Mouse (Mus musculus) stomach, embryonic 16.5 days (tissue): ENCODE results near the gene Vrk1. TPM values are rescaled to one million over a fixed set of nuclear protein-coding genes. Genes with fewer than 3 reads are reported as not detected.

Experiments
- ATAC-seq: fragments of 200-750 bp; cut with Nextera tagmentation; 2 replicates; pipeline ENCODE4 v1.8.0; 2017; ENCODE audit warnings: moderate number of reproducible peaks, moderate TSS enrichment; ENCODE audit not compliant: insufficient read depth, low FRiP score
- H3K27ac ChIP-seq: fragments of 300-500 bp; sonication (generic); 2 replicates; pipeline ENCODE4 v1.5.1; 2014; ENCODE audit warnings: low read length
- H3K27me3 ChIP-seq: fragments of 300-500 bp; sonication (generic); 2 replicates; pipeline ENCODE4 v1.6.1; 2014; ENCODE audit warnings: low read length, control low read depth, mixed read lengths; ENCODE audit not compliant: control insufficient read depth, insufficient read depth
- H3K36me3 ChIP-seq: fragments of 300-500 bp; sonication (generic); 2 replicates; pipeline ENCODE4 v1.6.1; 2014; ENCODE audit warnings: low read length; ENCODE audit not compliant: control insufficient read depth, insufficient read depth
- H3K4me1 ChIP-seq: fragments of 300-500 bp; sonication (generic); 2 replicates; pipeline ENCODE4 v1.6.1; 2014; ENCODE audit warnings: low read length, control low read depth, mixed read lengths; ENCODE audit not compliant: control insufficient read depth, insufficient read depth
- H3K4me2 ChIP-seq: fragments of 300-500 bp; sonication (generic); 2 replicates; pipeline ENCODE4 v1.6.1; 2014; ENCODE audit warnings: low read depth, low read length, mixed read lengths
- H3K4me3 ChIP-seq: fragments of 300-500 bp; sonication (generic); replicated peaks from 2 replicates; pipeline ENCODE4 v1.5.1; 2014; ENCODE audit warnings: mild to moderate bottlenecking, low read length
- H3K9ac ChIP-seq: fragments of 300-500 bp; sonication (generic); 2 replicates; pipeline ENCODE4 v1.6.1; 2014; ENCODE audit warnings: low read length
- H3K9me3 ChIP-seq: fragments of 300-500 bp; sonication (generic); replicated peaks from 2 replicates; pipeline ENCODE4 v1.6.1; 2016; ENCODE audit warnings: low read length, control low read depth; ENCODE audit not compliant: control insufficient read depth
- WGBS: fragments of 180-500 bp; shearing (Covaris S2); extraction: QIAGEN DNeasy Blood & Tissue Kit; methylation state at CpG from one replicate; pipeline ENCODE4 v1.1.7; 2014; 5-methylcytosine and 5-hydroxymethylcytosine counted together
- polyA plus RNA-seq: library from polyadenylated mRNA; unstranded; fragments of >200 nt; fragmentation: Nextera tagmentation; extraction: Ambion mirVana; gene quantifications from 2 replicates; pipeline ENCODE4 v1.2.1, GENCODE M21; 2015

Gene Vrk1
- polyA plus RNA-seq, 1 experiment from 2014 or later, result 58.3 TPM

DNA sequence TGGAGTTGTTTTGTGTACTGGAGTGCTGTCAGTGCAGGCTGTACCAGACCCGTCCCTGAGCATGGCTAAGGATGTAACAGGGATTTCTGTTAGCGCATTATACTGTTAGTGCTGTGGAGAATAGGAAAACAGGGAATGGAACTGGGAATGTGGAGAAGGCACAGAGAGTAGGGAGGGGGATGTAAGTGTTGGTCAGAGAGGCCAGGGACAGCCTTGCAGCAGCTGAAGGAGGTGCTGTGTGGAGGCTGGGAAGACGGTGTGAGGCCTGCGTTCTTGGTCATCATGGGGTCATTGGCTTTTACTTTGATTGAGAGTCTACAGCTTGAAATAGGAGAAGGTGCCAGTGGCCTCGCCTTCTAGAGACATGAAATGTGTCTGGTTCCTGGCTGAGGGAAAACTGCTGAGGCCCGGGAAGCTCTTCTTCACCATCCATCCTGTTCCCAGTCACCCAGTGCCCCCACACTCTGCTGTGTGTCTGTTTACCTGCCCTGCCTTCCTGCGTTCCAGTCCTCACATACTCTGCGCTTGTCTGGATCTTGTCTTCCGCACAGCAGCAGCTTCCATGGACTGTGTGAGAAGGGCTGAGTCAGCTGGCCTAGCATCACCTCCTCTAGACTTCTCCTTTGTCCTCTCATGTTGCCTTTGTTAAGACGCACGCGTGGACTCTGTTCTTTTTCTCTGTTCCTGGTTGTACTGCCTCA is 50.0 kb downstream of the Vrk1 start:
- no peaks in the 10 kb centered on the region for H3K36me3 ChIP-seq
- H3K4me1 ChIP-seq, result no peaks in the 10 kb centered on the region
- 66% methylated on average over 12 of the region's 12 CpGs for WGBS
- H3K4me2 ChIP-seq, result no peak overlapping the region
- H3K4me3 ChIP-seq, result no peak overlapping the region
- no peaks in the 10 kb centered on the region for H3K9me3 ChIP-seq
- no peak overlapping the region for H3K27ac ChIP-seq
- H3K9ac ChIP-seq, result no peak overlapping the region
- no peak for ATAC-seq
- no peaks in the 10 kb centered on the region for H3K27me3 ChIP-seq

DNA sequence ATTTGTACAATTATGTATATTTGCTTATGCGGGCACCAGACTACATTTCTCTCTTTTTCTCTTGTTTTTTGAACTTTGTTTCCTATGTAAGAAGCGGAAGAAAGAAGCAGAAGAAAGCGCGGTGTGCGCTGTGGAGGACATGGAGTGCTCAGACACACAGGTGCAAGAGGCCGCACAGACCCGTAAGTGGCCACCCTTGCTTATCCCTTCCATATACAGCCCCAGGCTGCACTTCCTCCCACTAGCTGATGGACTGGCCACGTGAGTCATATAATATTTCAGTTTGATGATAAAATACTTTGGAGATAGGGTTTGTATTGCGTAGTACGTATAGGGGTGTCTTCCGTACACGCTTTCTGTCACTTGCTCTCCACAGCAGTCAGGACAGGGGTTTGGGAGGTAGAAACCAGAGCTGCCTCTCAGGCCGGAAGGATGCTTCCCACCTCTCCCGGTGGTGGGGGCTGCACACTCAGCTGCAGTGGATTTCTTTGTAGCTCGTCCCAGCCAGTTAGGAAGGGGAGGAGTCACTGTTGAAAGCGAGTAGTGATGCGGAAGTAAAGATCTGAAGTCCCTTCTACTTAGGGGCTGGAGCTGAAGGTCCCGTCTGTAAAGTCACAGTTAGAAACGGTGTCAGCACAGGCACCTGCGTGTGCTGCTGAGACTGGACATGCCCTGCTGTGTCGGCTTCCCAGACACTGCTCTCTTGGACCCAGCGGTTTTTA is 60.6 kb downstream of the Vrk1 start:
- no peak overlapping the region for H3K27ac ChIP-seq
- WGBS, result 85% methylated on average over 22 of the region's 22 CpGs
- H3K4me3 ChIP-seq, result no peak overlapping the region
- H3K36me3 ChIP-seq, result 0 out of 2 replicates have a peak, but pooled peaks cover under 1% of the 10 kb centered on the region
- no peak overlapping the region for H3K4me2 ChIP-seq
- no peaks in the 10 kb centered on the region for H3K9me3 ChIP-seq
- H3K27me3 ChIP-seq, result no peaks in the 10 kb centered on the region
- no peaks in the 10 kb centered on the region for H3K4me1 ChIP-seq
- H3K9ac ChIP-seq, result no peak overlapping the region
- no peak for ATAC-seq

DNA sequence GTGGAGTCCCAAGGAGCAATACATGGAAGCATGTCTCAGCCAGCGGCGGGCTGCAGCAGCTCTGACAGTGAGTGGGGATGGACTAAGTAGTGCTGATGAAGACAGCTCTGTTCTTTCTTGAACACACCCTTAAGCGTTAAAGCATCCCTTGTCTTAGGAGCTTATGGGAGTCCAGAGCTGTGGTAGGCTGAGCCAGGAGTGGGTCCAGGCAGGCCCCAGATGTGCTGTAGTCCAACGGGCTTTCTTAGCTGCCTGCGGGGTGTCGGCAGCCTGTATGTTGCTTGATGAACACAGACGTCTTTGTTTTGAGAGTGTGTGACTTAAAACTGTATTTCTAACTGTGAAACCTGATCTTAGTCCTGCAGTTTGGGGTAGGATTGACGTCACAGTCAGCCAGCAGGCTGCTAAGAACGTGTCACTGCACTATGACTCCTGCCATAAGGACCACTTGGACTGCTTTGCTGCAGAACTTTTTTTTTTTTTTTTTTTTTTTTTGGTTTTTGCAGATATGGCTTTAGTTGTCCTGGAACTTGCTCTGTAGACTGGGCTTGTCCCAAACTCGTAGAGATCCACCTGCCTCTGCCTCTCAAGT is 61.6 kb downstream of the Vrk1 start:
- Histone ChIP-seq H3K4me2 (no peak overlapping the region), H3K4me3 (no peak overlapping the region), H3K36me3 (0 out of 2 replicates have a peak, but pooled peaks cover 3% of the 10 kb centered on the region), H3K27ac (no peak overlapping the region), H3K9me3 (no peaks in the 10 kb centered on the region), H3K4me1 (no peaks in the 10 kb centered on the region), H3K9ac (no peak overlapping the region), H3K27me3 (no peaks in the 10 kb centered on the region)
- WGBS, result 75% methylated on average over 10 of the region's 10 CpGs
- no peak for ATAC-seq

DNA sequence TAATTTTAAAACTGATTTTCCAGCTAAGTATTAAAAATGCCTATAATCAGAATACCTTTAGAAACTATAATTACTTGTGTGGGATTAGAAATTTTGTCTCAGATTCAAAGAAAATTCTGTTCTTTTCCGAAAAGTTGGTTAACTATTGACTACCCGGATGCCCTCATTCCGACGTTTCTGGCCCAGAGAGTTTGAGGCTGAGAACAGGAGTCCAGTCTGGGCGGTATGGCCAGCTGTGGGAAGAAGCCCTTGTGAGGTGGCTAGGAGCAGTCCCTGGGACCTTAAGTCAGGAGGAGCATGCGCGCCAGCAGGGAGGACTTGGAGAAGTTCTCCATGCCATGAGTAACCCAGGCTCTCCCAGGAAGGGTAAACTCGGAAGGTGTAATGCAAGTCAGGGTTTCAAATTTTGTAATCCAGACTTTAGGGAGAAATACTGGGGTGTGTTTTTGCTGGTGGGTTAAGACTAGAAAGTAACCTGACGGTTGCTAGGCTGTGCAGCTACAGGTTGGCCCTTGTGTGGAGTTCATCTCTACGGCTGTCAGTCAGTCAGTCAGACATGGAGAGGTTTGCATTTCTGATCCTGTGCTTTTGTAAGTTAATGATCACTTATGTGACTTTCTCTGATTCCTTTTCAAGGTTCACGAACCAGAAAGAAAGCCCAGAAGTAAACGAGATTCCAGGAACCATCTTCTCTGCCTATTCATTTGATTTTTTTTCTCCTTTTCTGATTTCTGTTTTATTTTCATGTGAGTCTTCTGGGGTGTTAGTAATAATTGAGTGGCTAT is 64.5 kb downstream of the Vrk1 start:
- H3K36me3 ChIP-seq, result 0 out of 2 replicates have a peak, but pooled peaks cover 3% of the 10 kb centered on the region
- WGBS, result 90% methylated on average over 12 of the region's 12 CpGs
- ATAC-seq, result no peak
- no peak overlapping the region for H3K27ac ChIP-seq
- H3K4me2 ChIP-seq, result no peak overlapping the region
- H3K4me3 ChIP-seq, result no peak overlapping the region
- H3K27me3 ChIP-seq, result no peaks in the 10 kb centered on the region
- H3K9me3 ChIP-seq, result no peaks in the 10 kb centered on the region
- H3K4me1 ChIP-seq, result no peaks in the 10 kb centered on the region
- no peak overlapping the region for H3K9ac ChIP-seq

DNA sequence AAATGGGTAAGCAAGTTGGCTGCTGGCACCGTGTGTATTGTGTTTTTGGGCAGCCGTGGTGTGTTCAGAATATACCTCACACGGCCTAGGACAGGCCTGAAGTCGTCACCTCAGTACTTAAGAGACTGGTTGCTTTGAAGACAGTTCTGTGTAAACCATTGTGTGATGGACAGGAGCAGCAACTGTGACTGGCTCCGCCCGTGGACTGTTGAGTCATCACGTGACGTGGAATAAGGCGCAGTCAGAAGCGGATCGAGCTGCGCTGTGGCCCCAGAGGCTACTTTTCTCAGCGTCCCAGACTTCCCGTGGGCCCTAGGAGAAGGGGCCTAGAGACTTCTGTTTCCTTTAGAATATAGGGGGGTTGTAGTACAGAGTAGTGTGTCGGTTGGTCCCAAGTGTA is 66.1 kb downstream of the Vrk1 start:
- Histone ChIP-seq H3K4me3 (no peak overlapping the region), H3K9me3 (no peaks in the 10 kb centered on the region), H3K9ac (no peak overlapping the region), H3K4me2 (no peak overlapping the region), H3K27ac (no peak overlapping the region), H3K27me3 (no peaks in the 10 kb centered on the region), H3K36me3 (0 out of 2 replicates have a peak, but pooled peaks cover 3% of the 10 kb centered on the region), H3K4me1 (no peaks in the 10 kb centered on the region)
- 90% methylated on average over 15 of the region's 15 CpGs for WGBS
- no peak for ATAC-seq

DNA sequence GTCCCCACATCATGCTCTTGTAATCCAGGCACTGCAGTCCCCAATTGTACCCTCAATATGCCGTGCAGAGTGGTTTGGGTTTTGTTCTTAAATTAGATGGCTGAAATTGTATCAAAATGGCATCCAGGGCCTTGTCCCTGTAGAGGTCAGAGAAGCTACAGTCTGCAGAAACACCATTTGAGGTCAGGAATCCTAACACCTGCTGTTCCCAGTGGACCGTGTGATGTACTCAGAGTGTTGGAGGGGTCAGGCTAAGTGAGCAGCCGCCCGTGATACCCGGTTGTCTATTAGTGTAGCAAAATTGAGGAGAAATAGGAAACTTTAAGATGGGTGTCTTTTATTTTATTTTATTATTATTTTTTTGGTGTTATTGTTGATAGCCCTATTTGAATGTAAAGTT is 70.5 kb downstream of the Vrk1 start:
- no peak overlapping the region for H3K27ac ChIP-seq
- ATAC-seq, result no peak
- 81% methylated on average over 5 of the region's 5 CpGs for WGBS
- H3K4me2 ChIP-seq, result no peak overlapping the region
- no peaks in the 10 kb centered on the region for H3K9me3 ChIP-seq
- no peaks in the 10 kb centered on the region for H3K27me3 ChIP-seq
- H3K36me3 ChIP-seq, result 0 out of 2 replicates have a peak, but pooled peaks cover 3% of the 10 kb centered on the region
- H3K9ac ChIP-seq, result no peak overlapping the region
- H3K4me1 ChIP-seq, result no peaks in the 10 kb centered on the region; the same call in 1 of the 2 replicates
- H3K4me3 ChIP-seq, result no peak overlapping the region

DNA sequence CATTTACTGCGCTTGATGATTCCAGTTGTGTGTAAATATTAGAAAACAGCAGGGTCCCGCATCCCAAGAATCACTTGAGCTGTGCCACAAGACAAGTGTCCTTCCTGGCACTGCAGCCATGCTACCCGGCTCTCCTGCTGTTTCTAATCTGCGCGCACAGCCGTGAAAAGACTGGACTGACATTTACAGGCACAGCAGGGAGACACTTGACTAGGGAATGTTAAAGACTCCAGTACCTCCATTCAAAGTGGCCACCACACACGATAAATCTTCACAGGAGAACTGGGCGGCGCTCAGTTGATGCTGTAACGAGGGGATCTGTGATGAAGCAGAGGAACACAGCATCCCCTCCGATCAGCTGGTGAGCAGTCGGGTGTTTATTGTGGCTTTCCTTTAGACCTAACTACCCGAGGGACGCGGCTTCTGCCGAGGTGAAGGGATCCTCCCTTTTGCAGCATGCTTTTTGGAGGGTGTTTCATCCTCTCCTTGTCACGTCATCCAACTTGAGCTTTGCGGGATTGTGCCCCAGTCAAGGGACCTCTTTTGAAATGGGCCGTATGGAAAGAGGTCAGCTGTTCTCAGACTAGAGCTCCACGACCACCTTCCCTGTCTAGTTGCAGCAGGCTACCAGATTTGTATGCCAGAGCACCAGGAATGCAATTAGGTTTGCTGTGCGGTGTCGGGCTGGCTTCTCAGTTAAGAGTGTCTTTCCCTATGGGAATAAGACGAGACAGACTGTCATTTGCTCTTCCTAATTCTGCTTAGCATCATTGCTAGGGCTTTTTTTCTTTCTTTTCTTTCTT is 71.1 kb downstream of the Vrk1 start:
- Histone ChIP-seq H3K9ac (no peak overlapping the region), H3K27me3 (no peaks in the 10 kb centered on the region), H3K4me3 (no peak overlapping the region), H3K9me3 (no peaks in the 10 kb centered on the region), H3K36me3 (no peaks in the 10 kb centered on the region), H3K4me2 (no peak overlapping the region), H3K4me1 (no peaks in the 10 kb centered on the region; the same call in 1 of the 2 replicates), H3K27ac (no peak overlapping the region)
- ATAC-seq, result no peak
- 73% methylated on average over 23 of the region's 23 CpGs for WGBS

DNA sequence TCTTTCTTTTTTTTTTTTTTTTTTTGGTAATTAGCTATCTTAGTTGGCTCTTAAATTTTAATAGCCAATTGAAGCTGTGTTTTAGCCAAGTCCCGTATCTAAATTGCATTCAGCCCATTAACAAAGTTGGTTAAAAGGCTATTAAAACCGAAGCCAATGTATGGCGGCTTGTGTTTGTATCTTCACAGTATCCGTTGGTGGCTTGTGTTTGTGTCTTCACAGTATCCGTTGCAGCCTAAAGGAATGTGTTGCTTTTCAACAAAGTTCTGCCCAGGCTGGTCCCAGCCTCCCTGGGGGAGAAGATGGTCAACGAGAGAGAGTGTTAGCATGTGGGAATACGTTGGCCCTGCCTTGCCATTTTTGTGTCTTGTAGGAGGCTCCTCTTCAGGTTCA is 71.7 kb downstream of the Vrk1 start:
- Histone ChIP-seq H3K4me2 (no peak overlapping the region), H3K9ac (no peak overlapping the region), H3K27ac (no peak overlapping the region), H3K4me3 (no peak overlapping the region), H3K27me3 (no peaks in the 10 kb centered on the region), H3K36me3 (no peaks in the 10 kb centered on the region), H3K4me1 (no peaks in the 10 kb centered on the region; the same call in 1 of the 2 replicates), H3K9me3 (no peaks in the 10 kb centered on the region)
- ATAC-seq, result no peak
- 80% methylated on average over 7 of the region's 7 CpGs for WGBS
